Mouse (Mus musculus) CD4-positive helper T cell, adult 2 months (primary cell): ENCODE data around the gene Pgk2.
"Not testable (repeated sequence)": the region's sequence is repeated elsewhere in the genome, so short reads cannot be mapped to it uniquely, and the experiment has no call there.

ENCODE experiments used
- DNase-seq: peaks from one replicate; pipeline ENCODE4 v3.0.0-alpha.2; 2012; ENCODE audit warnings: low read depth, missing footprints, low spot score

The Pgk2 gene

GRCm38 (mm10) chr17:40208540-40208939 is at the start of gene Pgk2:
Pgk2 (minus strand) TSS chr17:40208640.
- DNase-seq, result no peak

DNA sequence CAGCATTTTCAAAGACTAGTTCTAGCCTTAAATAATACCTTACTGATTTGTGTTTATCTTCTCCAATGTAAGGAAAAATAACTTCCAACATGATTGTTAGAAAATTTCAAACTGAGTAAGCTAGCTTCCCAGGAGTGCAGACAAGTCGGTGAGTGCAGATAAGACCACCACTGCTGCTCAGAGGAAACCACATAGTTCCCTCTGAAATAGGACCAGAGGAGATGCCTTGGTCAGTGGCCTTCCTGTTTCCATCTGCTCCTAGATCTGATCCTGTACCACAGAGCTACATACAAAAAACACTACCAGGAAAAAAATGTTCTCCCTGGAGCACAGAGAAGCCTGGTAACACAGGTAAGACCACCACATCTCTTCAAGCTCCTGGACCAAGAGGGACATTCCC is 44.0 kb upstream of the Pgk2 start:
- no peak for DNase-seq

DNA sequence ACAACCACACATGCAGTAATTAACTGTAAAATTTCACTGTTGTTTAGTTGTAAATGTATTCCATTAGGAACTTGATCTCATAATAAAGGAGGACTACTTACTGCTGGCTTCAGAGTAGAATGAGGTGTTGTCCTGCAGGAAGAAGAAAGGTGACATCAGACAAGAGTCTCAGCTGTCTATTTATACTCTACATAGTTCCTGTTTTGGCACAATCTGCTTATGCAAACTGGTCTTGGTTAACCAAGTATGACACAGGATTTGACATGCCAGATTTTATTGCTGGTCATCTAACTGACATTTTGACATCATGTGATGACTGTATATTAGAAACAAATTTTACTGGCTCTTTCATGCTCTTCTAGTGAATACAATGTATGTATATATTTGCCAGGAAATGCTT is 33.7 kb upstream of the Pgk2 start, which contains the start of gene Crisp3:
Gene Crisp3 (minus strand): TSS at position 154 of the 400 bp plus-strand sequence.
- no peak for DNase-seq

DNA sequence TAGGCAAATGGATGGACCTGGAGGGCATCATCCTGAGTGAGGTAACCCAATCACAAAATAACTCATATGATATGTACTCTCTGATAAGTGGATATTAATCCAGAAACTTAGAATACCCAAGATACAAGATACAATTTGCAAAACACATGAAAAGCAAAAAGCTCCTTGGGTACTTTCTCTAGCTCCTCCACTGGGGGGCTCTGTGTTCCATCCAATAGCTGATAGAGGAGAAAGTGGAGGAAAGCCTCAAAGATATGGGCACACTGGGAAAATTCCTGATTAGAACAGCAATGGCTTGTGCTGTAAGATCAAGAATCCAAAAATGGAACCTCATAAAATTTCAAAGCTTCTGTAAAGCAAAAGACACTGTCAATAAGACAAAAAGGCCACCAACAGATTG is 6.6 kb downstream of the Pgk2 start:
- not testable (repeated sequence) for DNase-seq

DNA sequence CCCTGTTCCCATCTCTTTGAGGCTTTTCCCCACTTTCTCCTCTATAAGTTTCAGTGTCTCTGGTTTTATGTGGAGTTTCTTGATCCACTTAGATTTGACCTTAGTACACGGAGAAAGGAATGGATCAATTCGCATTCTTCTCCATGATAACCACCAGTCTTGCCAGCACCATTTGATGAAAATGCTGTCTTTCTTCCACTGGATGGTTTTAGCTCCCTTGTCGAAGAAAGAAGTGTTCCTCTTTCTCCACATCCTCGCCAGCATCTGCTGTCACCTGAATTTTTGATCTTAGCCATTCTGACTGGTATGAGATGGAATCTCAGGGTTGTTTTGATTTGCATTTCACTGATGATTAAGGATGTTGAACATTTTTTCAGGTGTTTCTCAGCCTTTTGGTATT is 18.2 kb downstream of the Pgk2 start:
- DNase-seq, result not testable (repeated sequence)

DNA sequence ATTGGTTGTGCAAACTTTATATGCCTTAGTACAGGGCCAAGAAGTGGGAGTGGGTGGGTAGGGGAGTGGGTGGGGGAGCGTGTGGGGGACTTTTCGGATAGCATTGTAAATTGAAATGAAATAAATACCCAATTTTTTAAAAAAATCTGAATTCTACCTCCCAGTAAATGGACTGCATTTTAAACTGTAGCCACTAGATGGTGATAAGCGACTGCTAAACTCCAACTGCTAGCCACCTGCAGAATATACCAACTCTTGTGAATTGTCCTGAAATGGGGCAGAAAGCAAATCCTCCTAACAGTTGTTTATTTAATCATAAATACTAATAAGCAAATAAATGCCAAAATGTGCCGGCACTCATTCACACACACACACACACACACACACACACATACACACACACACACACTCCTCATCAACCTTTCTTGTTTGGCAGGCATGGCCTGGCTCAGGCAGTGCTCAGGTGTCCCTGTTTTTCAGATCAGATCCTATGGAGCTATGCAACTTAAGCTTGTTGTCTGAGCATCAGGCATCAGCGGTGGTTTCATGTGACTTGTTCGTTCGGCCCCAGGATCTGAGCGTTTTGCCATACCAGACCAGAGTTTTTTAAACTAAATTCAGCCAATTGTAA is 50.6 kb downstream of the Pgk2 start:
- DNase-seq, result not testable (repeated sequence)
